Comparison of ENCODE assay signal across 8 mouse cellular contexts in genomic region chr16:78576478-78577084, GRCm38 (mm10). TPM values are rescaled to one million over a fixed set of nuclear protein-coding genes. Genes with fewer than 3 reads are reported as not detected.
DNase-seq lines count a peak whose midpoint lies in the region; ATAC-seq lines count a peak whose summit lies in the region.

Gene D16Ertd472e (minus strand): TSS chr16:78576708.

- H3K9me3 ChIP-seq in erythroblast, embryonic 14.5 days (ENCODE audit: control insufficient read depth, low read length), result no peaks in the 10 kb centered on the region
- 0 out of 2 replicates have a peak, but pooled peaks cover 4% of the 10 kb centered on the region for H3K9me3 ChIP-seq in limb, embryonic 12.5 days
- no peaks in the 10 kb centered on the region for H3K9me3 ChIP-seq in midbrain, embryonic 14.5 days (ENCODE audit: control insufficient read depth, low read length)

- H3K27ac ChIP-seq in limb, embryonic 12.5 days, result peak within 1 kb of the TSS; percentile 95
- peak within 1 kb of the TSS; percentile 82 for H3K27ac ChIP-seq in midbrain, embryonic 14.5 days (replicated peaks; ENCODE audit: low read depth, low read length)

- H3K9ac ChIP-seq in limb, embryonic 12.5 days (replicated peaks), result peak within 1 kb of the TSS; percentile 89
- H3K9ac ChIP-seq in midbrain, embryonic 14.5 days (replicated peaks; ENCODE audit: low read length), result peak within 1 kb of the TSS; percentile 72

- no peaks in the 10 kb centered on the region for H3K36me3 ChIP-seq in erythroblast, embryonic 14.5 days (ENCODE audit: control insufficient read depth)
- peaks cover 9% of the 10 kb centered on the region; the same call in 1 of the 2 replicates for H3K36me3 ChIP-seq in limb, embryonic 12.5 days
- peaks cover 6% of the 10 kb centered on the region; the same call in 1 of the 2 replicates for H3K36me3 ChIP-seq in midbrain, embryonic 14.5 days (ENCODE audit: control insufficient read depth, insufficient read depth, low read length)

- peak within 1 kb of the TSS; percentile 62 for H3K4me2 ChIP-seq in limb, embryonic 12.5 days
- H3K4me2 ChIP-seq in midbrain, embryonic 14.5 days (ENCODE audit: low read length), result peak within 1 kb of the TSS; percentile 73

- peaks cover 21% of the 10 kb centered on the region for H3K4me1 ChIP-seq in erythroblast, embryonic 14.5 days (ENCODE audit: control insufficient read depth)
- peaks cover 28% of the 10 kb centered on the region for H3K4me1 ChIP-seq in limb, embryonic 12.5 days (replicated peaks)
- H3K4me1 ChIP-seq in midbrain, embryonic 14.5 days (ENCODE audit: control insufficient read depth, insufficient read depth, low read length), result peaks cover 23% of the 10 kb centered on the region

- H3K27me3 ChIP-seq in erythroblast, embryonic 14.5 days (ENCODE audit: control insufficient read depth), result no peaks in the 10 kb centered on the region
- H3K27me3 ChIP-seq in limb, embryonic 12.5 days, result no peaks in the 10 kb centered on the region
- H3K27me3 ChIP-seq in midbrain, embryonic 14.5 days (ENCODE audit: control insufficient read depth, insufficient read depth, low read length), result no peaks in the 10 kb centered on the region

- peak; percentile 91 for DNase-seq in embryo, embryonic 9.5 days (ENCODE audit: extremely low spot score)
- peak; percentile 99 for DNase-seq in heart, adult 11 months
- peak; percentile 79 for DNase-seq in kidney, adult 18-20 months
- peak; percentile 90 for DNase-seq in midbrain, embryonic 14.5 days
- DNase-seq in spleen, adult 12 weeks (ENCODE audit: low spot score), result peak; percentile 63

- H3K4me3 ChIP-seq in erythroblast, embryonic 14.5 days (replicated peaks), result peak within 1 kb of the TSS; percentile 74
- peak within 1 kb of the TSS; percentile 76 for H3K4me3 ChIP-seq in limb, embryonic 12.5 days (replicated peaks)
- H3K4me3 ChIP-seq in midbrain, embryonic 14.5 days (replicated peaks; ENCODE audit: low read depth, low read length), result peak within 1 kb of the TSS; percentile 80

- WGBS in limb, embryonic 12.5 days, result under 1% methylated on average over 65 of the region's 70 CpGs
- WGBS in midbrain, embryonic 14.5 days, result under 1% methylated on average over 66 of the region's 70 CpGs

- no peak for ATAC-seq in erythroblast, adult 5-6 weeks (replicated peaks; ENCODE audit: low FRiP score, poor library complexity, severe bottlenecking)
- peak; percentile 96 for ATAC-seq in limb, embryonic 12.5 days (ENCODE audit: insufficient number of reproducible peaks, insufficient read depth, low FRiP score, low TSS enrichment, low read depth)
- peak; percentile 96 for ATAC-seq in midbrain, embryonic 14.5 days (ENCODE audit: low FRiP score, low TSS enrichment)

RNA-seq across cellular contexts. Expression of gene D16Ertd472e, which starts in this region (rescaled TPM):
- polyA plus RNA-seq in erythroblast, embryonic 14.5 days (2012), result 0.10 and 0.25 TPM in 2 replicates
- 6.7 and 9.4 TPM in 2 replicates for total RNA-seq in erythroblast, adult 5-6 weeks (2015; ENCODE audit: low replicate concordance)
- 2.5 TPM in 2 replicates for total RNA-seq in erythroblast, adult 5-6 weeks (2017; ENCODE audit: low replicate concordance)
- polyA plus RNA-seq in limb, embryonic 12.5 days (2016; fragmentation: Nextera tagmentation; extraction: Ambion mirVana), result 24.6 and 27.8 TPM in 2 replicates
- 6.2 and 8.1 TPM in 2 replicates for polyA plus RNA-seq in midbrain, embryonic 14.5 days (2014; fragmentation: Nextera tagmentation; extraction: Ambion mirVana)
